Mouse (Mus musculus) telencephalon, adult 2 months (tissue): ENCODE measurements around the gene Rsph6a.

Experiments
- DNase-seq: peaks from one replicate; pipeline ENCODE4 v3.0.0-alpha.2; 2011; ENCODE audit warnings: low read depth, low spot score

Rsph6a gene

GRCm38 (mm10) chr7:19098811-19099210 is 44.3 kb downstream of the Rsph6a start:
- no peak for DNase-seq

DNA sequence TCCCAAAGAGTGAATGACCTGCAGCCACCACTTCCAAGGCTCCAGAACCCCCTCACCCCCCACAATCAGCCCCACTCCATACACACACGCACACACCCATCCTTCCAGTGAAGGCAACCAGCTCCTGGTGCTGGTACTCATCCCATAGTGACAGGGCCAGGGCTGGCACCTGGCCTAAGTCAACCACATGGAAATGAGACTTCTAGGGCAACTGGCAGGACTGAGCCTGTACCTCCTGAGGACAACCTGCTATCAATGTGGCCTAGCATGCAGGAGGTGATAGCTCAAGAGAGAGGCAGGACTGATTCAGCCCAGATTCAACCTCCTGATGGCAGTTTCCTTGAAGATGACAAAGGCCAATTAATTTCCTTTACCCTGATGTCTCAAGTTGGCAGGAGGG is 45.8 kb downstream of the Rsph6a start:
- no peak for DNase-seq

- no peak for DNase-seq
These were observed 49.3 kb downstream of the Rsph6a start for GRCm38 (mm10) chr7:19103741-19104140.

GRCm38 (mm10) chr7:19104486-19104885 is 50.0 kb downstream of the Rsph6a start:
- no peak for DNase-seq

DNA sequence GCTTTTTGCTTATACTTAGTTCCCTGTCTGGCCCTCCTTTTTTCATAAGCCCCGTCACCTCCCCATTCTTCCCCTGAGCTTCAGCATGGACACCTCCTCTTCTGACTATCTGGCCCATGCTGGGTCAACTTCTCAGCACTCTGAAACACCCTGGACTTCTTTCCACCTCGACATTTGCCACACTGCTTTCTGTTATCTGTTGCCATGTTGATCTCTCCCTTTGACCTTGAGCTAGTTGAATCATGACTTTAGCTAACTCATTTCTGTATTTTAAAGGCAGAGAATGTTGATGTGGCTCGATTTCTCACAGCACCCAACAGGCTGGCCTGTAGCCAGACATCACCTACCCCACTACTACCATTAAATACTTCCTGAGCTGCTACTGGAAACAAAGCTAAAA is 52.9 kb downstream of the Rsph6a start:
- no peak for DNase-seq

DNA sequence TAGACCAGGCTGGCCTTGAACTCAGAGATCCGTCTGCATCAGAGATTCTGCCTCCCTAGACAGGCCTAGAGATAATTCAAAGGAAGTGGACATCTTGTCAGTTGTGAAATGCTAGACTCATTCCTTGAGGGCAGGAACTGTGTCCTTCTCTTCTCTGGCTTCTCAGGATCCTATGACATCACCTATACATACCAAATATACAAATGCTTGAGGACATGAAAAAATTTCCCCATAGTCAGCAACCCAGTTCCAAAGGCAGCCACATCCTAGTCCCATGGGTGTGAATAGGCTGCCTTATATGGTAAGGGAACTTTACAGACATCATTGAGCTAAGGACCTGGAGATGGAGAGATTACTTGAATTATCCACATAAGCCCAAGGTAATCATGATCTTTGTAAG is 55.1 kb downstream of the Rsph6a start:
- DNase-seq = no peak

DNA sequence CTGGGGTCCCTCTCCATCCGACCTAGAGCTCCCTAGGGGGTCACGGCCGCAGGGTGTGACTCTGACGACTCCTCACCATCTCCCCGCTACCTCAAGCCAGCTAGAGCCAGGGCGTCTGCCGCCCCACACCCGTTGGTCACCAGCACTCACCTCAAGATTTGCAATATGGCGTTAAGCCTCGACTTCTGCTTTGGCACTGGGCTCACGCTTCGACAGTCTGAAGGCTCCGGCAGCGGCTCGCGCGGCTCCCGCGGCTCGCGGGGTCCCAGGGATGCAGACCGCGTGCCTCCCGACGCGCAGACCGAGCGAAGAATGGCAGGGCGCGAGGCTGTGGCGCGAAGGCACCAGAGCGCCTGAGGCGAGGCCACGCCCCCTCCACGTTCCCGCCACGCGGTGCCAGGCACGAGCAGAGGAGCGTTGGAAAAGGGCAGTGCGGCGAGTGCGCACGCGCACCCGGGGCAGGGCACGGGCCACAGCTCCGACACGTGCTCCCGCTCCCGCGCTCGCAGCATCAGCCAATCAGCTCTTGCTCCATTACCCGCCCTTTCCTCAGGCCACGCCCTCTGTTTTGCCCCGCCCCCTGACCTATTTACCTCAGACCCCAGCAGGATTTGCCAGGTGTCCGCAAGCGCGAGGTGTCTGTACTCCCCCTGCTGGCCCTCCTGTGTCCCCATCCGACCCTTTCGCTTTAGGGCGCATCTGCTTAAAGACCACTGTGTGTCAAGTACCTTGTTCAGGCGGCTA is 63.7 kb downstream of the Rsph6a start, which contains the start of gene Gm4969:
Gene Gm4969, minus strand, starts transcription at position 341 of the 744 bp plus-strand sequence.
- DNase-seq = no peak

DNA sequence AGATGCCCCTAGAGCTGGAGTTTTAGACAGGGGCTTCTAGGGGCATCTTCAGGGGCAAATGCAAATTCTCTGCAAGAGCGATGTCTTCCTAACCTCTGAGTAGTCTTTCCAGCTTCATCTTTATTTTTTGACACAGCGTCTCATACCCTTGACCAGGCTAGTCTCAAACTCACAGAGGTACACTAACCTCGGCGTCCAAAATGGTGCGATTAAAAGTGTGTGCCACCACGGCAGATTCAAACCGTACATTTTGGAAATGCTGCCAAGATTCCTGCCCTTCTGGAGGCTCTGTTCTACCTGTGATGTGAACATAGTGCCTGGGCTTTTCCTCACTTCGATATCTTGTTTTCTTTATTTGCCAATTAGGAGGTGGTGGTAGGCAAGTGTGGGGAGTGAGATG is 64.6 kb downstream of the Rsph6a start:
- DNase-seq = no peak

DNA sequence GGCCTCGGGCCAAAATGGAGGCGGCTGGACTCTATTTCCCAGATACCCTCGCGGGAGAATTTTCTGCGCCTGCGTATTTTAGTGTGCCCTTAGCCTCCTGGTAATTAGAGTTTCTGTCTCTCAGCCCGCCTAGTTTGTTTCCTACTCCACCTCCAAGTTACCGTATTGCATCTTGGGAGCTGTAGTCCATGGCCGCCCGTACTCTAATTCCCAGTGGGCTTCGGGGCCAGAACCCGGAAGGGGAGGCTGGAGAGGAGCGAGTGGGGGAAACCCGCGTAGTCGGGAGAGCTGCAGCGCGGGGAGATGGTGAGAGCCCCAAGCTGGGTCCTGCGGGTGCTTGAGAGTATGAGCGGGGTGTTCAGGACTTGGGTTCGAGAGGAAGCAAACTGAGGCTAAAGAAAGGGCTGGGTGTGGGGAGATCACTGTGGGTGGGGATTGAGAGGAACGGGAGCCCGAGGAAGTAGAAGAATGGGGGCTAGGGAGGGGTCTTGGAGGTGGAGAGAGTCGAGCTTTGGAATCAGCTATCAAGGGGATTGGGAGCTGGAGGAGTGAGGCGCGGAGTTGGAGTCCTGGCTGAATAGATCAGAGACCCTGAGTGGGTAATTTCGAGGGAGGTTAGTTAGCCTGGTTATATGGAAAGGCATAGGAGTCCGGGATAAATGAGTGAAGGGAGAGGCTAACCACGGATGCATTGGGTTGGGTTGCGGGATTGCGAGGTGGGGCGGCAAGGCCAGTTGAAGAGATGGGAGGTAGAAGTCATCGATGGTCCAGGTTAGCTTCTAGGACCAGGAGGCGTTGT is 65.3 kb downstream of the Rsph6a start, which contains the start of gene Fbxo46:
Gene Fbxo46, plus strand, starts transcription at position 229 of the 799 bp plus-strand sequence.
- DNase-seq = peak; percentile 99

DNA sequence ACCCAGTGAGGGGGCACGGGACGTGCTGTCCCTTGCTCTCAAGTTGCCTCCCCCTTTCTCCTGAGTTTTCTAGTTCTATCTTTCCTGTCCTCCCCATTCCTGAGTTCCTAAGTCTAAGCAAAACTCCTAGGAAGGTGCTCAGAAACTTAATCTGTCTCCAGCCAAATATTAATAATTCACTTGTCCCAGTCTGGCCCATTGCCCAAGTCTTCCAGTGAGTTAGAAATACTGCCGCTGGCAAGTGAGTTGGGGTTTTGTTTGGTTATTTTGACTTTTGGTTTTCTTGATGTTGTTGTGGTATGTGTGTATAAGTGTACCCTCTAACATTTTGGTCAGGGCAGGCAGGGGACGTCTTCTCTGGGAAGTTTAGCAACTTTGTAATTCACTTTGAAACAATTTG is 67.2 kb downstream of the Rsph6a start:
- DNase-seq = no peak
